Mouse (Mus musculus): Measurements from ENCODE around the gene Vmn2r120. TPM values are rescaled to one million over a fixed set of nuclear protein-coding genes. Genes with fewer than 3 reads are reported as not detected.
"Not testable (repeated sequence)": the region's sequence is repeated elsewhere in the genome, so short reads cannot be mapped to it uniquely, and the experiment has no call there.

The Vmn2r120 gene
- total RNA-seq (2021), result not detected
- long read RNA-seq, experiment 1, result 0 reads
- long read RNA-seq, experiment 2, result 0 reads

DNA sequence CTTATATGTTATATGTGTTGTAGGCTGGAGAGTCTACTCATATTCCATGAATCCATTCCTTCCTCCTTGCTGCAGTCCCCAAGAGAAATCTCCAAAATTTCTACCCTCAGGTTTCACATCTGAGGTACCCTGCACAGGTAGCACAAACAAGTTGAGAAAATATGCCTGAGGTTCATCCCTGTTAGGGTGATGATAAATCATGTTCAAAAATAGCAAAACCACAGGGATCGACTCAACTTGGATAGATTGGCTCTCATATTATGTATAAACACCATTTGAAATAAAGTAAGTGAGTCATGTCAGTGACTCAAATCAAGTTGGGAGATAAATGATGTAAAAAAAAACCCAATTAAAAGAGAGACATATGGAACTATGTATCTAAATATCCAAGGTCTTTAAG is at the start of gene Vmn2r120:
Gene Vmn2r120, minus strand, starts transcription at position 101 of the 400 bp plus-strand sequence.
- no peak for DNase-seq

DNA sequence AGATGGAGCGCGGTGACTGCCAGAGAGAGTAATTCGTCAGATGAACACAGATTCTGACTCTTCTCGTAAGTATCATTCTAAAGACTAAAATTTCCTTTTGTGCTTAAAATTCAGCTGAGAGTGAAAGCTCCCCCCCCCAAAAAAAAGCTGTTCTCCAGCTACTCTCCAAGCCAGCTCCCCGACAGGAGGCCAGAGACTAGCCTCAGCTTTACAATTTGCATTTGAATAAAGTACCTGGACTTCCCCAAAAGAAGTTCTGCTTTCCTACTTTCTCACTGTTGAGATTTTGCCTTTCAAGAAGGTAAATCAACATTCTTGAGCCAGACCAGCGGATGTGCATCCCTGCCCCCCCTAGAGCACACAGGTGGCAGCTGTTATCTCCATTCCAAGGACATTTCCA is 42.0 kb upstream of the Vmn2r120 start:
- not testable (repeated sequence) for DNase-seq

DNA sequence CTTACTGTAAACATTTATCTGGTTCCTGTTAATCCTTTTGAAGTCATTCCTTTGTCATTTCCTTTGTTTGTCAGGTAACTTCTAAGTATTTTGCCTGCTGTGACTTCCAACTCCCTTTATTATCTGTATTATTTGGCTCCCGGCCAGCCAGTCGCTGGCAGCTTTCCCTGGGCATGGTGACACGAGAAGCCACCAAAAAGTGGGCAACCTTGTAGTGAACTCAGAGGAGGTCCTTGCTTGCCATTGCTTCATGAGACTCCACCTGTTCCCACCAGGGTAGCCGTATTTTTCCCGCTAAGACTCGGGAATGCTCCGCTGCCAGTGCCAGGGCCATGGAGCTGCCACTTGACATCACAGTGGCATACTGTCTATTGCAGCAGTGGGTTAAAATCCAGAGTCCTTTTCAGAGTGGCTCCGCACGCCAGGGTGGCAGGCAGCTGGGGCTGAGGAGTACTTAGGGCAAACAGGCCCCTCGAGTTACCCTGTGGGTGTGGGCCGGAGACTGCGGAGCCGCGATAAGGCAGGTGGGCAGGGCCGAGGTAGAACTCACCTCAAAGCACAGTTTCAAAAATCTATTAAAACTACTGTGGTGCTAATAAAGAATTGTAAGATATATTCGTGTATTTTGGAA is 28.9 kb upstream of the Vmn2r120 start:
- no peak for DNase-seq

Other genes with a start within 250 kb of the Vmn2r120 start
- 1 to 10 TPM; 1.8 to 2.8 TPM for gene Adgre1, start 186.8 kb downstream of the Vmn2r120 start, total RNA-seq (2021)
- gene Gm21834, start 196.7 kb upstream of the Vmn2r120 start, total RNA-seq (2021), result not detected
- not detected for gene Cntnap5c, start 224.1 kb upstream of the Vmn2r120 start, total RNA-seq (2021)

Measured in gastrocnemius, postnatal 25 days (tissue).